Mouse (Mus musculus): ENCODE measurements around the gene Crybg2. TPM values are rescaled to one million over a fixed set of nuclear protein-coding genes. Genes with fewer than 3 reads are reported as not detected.

Gene Crybg2
- 1 to 10 TPM; 2.7 to 3.0 TPM for total RNA-seq (2021)
- long read RNA-seq, experiment 1 = 0 reads
- long read RNA-seq, experiment 2 = 0 reads

DNA sequence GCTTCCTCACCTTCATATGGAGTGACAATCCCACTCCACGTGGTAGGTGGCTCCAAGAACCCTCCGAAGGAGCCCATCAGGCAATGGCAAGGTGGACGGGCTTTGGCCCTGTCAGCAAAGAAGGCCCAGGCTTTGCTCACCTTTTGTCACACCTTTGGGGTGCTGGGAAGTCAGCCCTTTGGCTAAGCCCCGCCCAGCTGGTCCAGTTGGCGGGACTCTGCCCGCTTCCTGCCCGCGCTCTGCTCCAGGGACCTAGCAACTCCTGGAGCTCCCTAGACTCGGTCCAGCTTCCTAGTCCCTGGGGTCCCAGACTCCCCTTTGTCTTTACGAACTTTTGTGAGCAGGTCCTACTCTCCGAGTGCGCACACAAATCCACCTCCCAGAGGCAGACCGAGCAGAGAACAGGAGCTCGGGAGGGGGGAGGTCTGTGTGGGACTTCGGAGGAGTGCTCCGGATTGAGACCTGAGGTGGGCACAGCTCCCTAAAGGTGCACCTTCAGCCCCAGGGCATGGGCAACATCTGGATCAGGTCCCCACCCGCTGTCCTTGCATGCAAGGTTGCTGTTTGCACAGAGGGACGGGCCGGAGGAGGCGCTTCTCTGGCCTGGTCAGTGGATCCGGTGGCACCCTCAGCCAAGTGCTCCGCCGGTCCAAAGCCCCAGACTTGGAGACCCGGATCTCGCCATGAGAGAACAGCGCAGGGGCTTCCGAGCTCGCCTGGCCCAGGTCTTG lies at the start of gene Crybg2:
TSS of gene Crybg2 (plus strand) at position 681 of the 731 bp plus-strand sequence.
- no peak for DNase-seq (ENCODE audit: low spot score in 2 of 2)
- no peak for TF ChIP-seq CTCF (conservative IDR thresholded peaks at IDR 0.05)
- H3K4me3 ChIP-seq = no peak within 1 kb of the TSS

DNA sequence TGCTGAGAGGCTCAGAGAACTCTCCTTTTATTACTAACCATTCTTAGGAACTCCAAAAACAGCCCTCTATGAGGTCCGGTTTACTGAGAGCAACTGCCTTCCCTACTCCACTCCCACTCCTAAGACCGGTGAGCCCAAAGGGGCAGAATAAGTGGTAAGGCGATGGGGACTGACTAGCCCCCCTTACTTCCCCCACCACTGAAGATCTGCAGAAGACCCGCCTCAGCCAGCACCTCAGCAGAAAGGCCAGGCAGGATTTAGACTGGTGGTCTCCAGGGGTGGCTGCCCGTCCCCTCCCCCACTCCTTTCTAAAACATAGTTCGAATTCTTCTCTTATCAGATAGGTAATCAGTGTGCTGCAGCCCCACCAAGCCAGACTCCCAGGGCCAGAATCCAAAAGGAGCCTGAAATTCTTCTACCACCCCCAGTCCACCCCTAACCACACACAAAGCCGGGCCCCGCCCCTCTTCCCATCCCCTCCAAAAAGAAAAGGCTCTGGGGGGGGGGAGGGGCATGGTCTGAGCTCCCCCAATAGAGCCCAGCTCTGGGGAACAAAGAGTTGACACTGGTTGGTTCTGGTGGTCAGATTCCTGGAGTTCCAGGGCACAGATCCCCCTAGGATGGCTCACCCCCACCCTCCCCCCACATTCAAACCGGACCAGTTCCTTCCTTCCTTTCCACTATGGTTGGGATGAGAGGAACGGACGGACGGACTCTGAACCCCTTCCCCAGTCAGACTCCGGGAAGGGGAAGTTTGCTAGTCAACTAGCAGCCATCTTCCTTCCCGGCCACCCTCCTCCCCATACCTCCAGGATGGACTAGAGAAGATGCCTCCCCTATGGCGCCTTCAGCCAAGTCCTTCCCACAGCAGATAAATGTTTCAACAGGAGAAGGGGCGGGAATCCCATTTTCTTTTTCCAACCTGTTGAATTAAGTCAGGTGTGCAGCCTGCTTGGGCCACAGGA lies 48.9 kb upstream of the Crybg2 start:
- DNase-seq (ENCODE audit: low spot score in 2 of 2) = no peak
- no peak for TF ChIP-seq CTCF (conservative IDR thresholded peaks at IDR 0.05)
- no peak overlapping the region for H3K27ac ChIP-seq
- H3K4me3 ChIP-seq = no peak overlapping the region

More for the DNA sequence above, at the start of gene Crybg2:
- no peak within 1 kb of the TSS for H3K27ac ChIP-seq

DNA sequence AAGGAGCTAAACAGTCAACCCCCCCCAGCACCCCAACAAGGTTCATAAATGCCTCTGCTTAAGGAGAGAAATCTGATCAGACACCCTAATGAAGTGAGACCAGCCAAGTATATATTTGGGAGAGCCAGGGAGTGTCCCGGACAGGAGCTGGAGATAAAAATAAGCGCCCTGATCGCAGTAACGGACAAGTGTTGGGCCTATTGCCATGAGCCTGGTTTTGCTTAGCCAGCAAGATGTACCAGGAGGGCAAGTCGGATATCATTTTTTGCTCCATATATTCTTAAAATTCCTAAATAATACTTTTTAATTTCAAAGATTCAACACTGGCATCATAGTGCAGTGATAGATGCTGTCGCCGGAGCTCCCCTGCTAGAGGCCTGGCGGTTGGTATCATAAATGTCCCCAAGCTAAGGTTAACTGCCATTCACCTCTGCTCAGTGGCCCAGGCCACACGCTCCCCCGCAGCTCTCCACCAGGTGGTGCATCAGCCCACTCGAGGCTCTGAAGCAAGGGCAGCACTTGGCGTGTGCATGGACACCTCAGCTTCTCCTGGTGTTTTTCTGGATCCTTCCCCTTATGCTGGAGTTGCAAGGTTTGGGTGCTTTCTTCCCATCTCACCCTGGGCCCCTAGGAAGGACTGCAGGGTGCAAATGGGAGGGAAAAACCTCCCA lies 47.6 kb upstream of the Crybg2 start:
- Histone ChIP-seq H3K27ac (no peak overlapping the region), H3K4me3 (no peak overlapping the region)
- DNase-seq (ENCODE audit: low spot score in 2 of 2) = no peak
- peak; percentile 48 for TF ChIP-seq CTCF (conservative IDR thresholded peaks at IDR 0.05)

DNA sequence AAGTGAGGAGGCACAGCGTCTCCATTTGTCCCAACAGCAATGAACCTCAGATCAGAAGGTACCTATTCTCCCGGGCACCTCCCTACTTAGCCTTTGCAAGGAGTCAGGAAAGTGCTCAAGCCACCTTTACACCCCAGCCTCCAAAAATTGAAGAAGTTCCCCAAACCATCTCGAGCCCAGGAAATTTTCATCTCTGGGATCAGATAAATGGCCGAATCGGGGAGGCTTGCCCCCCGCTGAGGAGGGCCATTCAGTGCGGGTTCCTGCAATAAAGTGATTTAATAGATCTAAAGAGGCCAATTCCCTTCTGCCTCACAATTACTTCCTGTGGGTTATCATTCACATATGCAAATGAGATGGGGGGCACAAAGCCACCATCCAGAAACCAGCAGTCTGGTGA lies 44.4 kb upstream of the Crybg2 start:
- no peak for TF ChIP-seq CTCF (conservative IDR thresholded peaks at IDR 0.05)
- no peak overlapping the region for H3K4me3 ChIP-seq
- DNase-seq (ENCODE audit: low spot score in 2 of 2) = no peak
- no peak overlapping the region for H3K27ac ChIP-seq

DNA sequence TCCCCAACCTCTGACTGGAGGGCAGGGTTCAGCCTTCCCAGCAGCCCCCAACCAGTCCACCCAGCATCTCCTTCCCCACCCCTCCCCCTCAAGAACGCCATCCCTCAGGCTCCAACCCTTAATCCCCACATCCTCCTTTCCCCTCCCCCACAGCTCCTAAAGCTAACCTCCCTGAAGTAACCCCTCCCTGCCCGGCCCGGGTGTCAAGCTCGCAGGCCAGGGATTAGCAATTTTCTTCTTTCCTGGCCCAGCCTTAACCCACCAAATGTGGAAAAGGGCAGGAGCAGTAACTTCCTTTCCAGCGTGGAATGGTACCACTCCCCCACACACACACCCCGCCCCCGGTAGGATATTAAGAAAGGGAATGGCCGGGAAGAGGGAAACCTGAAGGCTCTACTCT lies 43.8 kb upstream of the Crybg2 start:
- H3K4me3 ChIP-seq = no peak overlapping the region
- TF ChIP-seq CTCF (conservative IDR thresholded peaks at IDR 0.05) = no peak
- no peak for DNase-seq (ENCODE audit: low spot score in 2 of 2)
- H3K27ac ChIP-seq = no peak overlapping the region

DNA sequence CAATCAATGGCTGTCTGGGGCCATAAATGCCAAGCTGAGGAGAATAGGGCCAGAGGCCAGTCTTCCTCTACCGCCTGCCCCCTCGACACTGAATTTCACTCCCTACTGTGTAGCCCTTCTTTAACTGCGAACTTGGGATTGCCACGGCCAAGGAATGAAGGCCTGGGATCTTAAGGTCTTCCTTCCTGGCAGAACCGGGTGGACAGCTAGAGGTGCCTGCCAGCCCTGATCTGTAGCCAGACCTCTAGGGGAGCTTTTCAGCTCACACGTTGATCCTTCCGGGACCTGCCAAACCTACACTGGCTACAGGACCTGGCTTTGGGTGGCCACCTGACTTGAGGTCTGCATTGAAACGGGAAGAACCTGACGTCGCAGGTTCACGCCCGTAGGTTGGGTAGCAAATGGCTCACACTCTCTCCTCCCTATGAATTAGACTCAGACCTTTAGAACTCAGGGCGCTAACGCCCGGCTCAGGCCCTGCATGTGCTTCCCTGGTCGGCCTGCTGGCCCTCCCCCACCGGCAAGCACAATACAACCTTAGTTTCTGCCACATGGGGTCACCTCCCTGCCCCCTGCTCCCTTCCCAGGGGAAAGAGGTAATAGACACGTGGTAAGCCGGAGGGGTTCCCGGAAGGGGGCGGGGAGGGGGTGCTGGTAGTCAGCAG lies 43.3 kb upstream of the Crybg2 start:
- Histone ChIP-seq H3K27ac (no peak overlapping the region), H3K4me3 (no peak overlapping the region)
- no peak for DNase-seq (ENCODE audit: low spot score in 2 of 2)
- TF ChIP-seq CTCF (conservative IDR thresholded peaks at IDR 0.05) = no peak

DNA sequence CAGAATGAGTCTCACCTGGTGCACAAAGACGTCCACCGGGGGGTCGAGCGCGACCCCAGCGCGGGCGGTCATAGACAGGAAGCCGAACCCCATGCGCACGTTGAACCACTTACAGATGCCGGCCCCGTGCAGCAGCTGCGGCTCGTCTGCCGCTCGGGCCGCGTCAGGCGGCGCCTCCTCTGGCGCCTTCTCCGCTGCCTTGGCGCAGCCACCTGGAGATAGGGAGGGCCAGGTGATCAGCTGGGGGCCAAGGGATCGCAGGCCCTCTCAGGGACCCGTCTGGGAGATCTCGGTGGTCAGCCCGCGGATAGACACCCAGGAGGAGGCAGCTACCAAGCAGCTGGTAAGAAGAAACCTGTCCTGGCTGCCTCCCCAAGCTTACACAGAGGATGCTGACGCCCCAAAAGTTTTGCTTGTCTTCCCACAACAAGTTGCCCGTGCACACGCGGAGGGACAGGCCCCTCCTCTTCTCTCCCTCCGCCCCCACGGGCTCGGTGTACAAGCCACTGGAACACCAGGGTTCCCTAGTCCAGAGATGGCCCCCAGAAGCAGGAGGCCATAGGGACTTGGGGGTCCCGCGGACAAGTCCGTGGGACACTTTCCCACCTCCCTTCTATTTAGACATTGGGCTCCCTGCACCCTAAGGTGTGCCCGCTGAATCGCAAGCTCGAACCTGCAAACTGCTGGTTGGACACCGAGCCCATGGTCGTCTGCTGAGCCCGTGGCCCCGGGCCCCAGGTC lies 42.4 kb upstream of the Crybg2 start:
- Histone ChIP-seq H3K27ac (no peak overlapping the region), H3K4me3 (no peak overlapping the region)
- no peak for TF ChIP-seq CTCF (conservative IDR thresholded peaks at IDR 0.05)
- DNase-seq (ENCODE audit: low spot score in 2 of 2) = no peak

DNA sequence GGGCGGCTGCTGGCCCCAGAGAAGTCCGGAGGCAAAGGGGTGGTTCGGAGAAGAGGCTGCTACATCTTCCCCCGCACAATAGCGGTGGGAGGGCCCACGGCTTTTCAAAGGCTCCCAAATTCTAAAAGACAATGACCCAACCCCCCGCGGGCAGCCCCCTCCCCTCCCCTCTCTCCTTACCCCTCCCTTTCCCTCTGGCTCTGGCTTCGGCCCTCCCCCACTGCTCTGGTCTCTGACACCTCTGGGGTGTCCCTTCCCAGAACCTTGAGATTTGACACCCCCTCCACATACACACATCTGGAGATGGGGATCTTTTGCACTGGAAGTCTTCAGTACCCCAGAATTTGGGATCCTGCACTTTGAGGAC lies 41.9 kb upstream of the Crybg2 start, which contains the start of gene Lin28a:
TSS of gene Lin28a (minus strand) at position 63 of the 367 bp plus-strand sequence.
- no peak within 1 kb of the TSS for H3K27ac ChIP-seq

DNA sequence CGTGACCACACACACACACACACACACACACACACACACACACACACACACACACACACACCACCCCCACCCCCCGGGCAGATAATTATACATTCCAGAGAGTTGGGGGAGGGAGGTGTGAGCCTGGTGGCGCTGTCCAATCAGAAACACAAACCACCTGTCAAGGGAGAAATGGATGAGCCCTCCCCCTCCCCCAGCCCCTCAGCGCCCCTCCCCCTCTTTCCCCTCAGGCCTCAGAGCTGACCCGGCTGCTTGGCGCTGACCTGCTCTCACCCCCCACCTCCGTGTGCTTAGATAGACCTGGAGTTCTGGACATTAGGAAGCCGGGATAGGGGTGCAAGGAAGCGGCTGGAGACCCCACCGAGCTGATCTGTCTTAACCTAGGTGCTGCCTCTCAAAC lies 41.4 kb upstream of the Crybg2 start:
- H3K27ac ChIP-seq = no peak overlapping the region
- DNase-seq (ENCODE audit: low spot score in 2 of 2) = no peak
- H3K4me3 ChIP-seq = no peak overlapping the region
- no peak for TF ChIP-seq CTCF (conservative IDR thresholded peaks at IDR 0.05)

More for the DNA sequence above, 41.9 kb upstream of the Crybg2 start, which contains the start of gene Lin28a:
- no peak for TF ChIP-seq CTCF (conservative IDR thresholded peaks at IDR 0.05)
- no peak within 1 kb of the TSS for H3K4me3 ChIP-seq
- DNase-seq (ENCODE audit: low spot score in 2 of 2) = no peak

DNA sequence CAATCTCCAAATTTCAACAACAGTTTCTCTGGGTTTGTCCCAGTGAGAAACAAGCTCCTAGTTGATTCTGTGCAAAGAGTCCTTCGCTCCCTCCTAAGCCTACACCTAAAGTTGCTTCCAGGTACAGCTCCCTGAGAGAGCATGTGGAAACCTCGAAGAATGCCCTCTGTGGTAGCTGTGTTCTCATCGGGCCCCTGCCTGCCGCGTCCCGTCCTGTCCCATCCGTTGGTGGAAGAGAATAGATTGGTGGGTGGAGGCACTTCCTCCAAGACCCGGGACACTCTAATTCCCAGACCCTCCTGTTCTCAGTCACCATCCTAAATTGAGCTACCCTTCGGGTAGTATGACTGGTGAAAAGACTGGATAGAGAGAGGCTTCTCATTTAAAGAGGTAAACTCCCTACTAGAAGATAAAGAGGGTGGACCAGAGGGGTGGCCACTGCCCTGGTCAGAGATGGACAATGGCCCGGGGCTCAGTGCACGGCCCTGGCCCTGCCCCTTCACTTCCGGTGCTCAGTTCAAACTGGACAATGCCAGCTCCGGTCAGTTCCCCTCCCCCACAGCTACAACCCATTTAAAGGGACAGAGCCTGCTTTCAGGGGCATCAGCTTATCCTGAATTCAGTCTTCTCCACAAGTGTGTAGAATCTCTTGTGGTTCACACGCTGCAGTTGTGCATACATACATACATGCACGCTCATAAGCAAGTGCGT lies 40.8 kb upstream of the Crybg2 start:
- no peak for TF ChIP-seq CTCF (conservative IDR thresholded peaks at IDR 0.05)
- DNase-seq (ENCODE audit: low spot score in 2 of 2) = no peak
- H3K27ac ChIP-seq = no peak overlapping the region
- no peak overlapping the region; the same call in 1 of the 2 replicates for H3K4me3 ChIP-seq

DNA sequence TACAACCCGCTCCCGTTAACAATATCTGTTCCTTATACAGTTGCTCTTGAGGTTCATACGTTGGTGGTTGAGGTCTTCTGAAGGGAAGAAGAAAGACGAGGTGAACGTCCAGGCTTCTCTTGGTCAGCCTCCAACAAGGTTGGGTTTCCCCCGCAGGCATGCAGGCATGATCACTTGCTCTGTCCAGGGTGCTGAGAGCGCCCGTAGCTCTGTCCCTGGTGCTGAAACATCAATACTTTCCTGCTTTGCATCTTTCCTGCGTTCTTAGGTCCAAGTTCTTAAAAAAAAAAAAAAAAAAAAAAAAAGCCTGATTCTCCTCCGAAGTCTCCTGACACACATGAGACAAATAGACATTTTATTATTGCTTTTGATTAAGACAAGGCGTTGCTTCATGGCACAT lies 40.0 kb upstream of the Crybg2 start:
- DNase-seq (ENCODE audit: low spot score in 2 of 2) = peak in 1 of 2 experiments; percentile 29
- TF ChIP-seq CTCF (conservative IDR thresholded peaks at IDR 0.05) = no peak
- H3K27ac ChIP-seq = no peak overlapping the region
- no peak overlapping the region for H3K4me3 ChIP-seq
